Mouse (Mus musculus) cerebellum, adult 2 months (tissue): Measurements from ENCODE around the gene Olfr183.

Source experiments
- CTCF ChIP-seq: fragments of 200-500 bp; IDR thresholded peaks from 2 replicates; pipeline ENCODE4 v1.5.1; 2011; ENCODE audit warnings: low read depth, mild to moderate bottlenecking, control low read depth, low read length, moderate library complexity, borderline replicate concordance; ENCODE audit not compliant: insufficient read depth
- POLR2A ChIP-seq: fragments of 200-500 bp; IDR thresholded peaks from 2 replicates; pipeline ENCODE4 v1.6.1; 2011; ENCODE audit warnings: low read length, control low read depth, borderline replicate concordance; ENCODE audit not compliant: insufficient read depth

DNA sequence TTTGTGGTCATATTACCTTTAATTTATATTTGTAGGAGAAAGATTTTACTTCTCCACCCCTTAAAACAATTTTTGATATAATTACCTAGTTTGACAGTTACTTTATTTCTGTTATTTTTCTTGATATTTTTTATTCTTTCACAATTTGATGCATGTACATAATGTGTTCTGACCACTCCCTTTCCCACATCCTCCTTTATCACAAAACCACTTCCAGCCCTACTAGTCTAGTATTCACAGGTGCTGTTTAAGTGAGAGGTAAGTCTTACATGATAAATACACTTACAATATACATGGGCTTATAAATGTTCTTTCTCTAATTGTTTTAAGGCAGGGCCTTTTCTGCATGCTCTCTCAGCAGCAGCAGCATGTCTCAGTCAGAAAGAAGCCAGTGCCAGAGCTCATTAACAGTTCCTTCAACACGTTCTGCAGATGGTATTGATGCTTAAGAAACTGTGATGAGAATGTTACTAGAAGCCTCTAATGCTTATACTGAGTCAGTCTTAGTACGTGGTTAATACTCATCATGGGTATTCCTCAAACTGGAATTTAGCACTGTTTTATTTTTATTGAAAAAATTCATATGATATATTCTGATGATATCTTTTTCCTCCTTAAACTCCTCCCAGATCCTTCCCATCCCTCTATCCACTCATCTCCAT lies 18.3 kb downstream of the Olfr183 start:
- TF ChIP-seq POLR2A (no peak), CTCF (no peak)
